Mouse (Mus musculus) bone marrow macrophage, adult 2 months (primary cell): ENCODE results near the gene Dnm3. TPM values are rescaled to one million over a fixed set of nuclear protein-coding genes. Genes with fewer than 3 reads are reported as not detected.

Experiments used
- H3K27ac ChIP-seq: 2 replicates; pipeline ENCODE4 v1.5.1; 2012; ENCODE audit warnings: low read depth, low read length; ENCODE audit not compliant: insufficient read depth
- H3K4me1 ChIP-seq: 2 replicates; pipeline ENCODE4 v1.6.1; 2012; ENCODE audit warnings: low read length; ENCODE audit not compliant: control insufficient read depth, insufficient read depth
- H3K4me3 ChIP-seq: 2 replicates; pipeline ENCODE4 v1.5.1; 2012; ENCODE audit warnings: mild to moderate bottlenecking, low read length, moderate library complexity; ENCODE audit not compliant: insufficient read depth
- CTCF ChIP-seq: IDR thresholded peaks from 2 replicates; pipeline ENCODE4 v1.5.1; 2012; ENCODE audit warnings: low read depth, mild to moderate bottlenecking, low read length, moderate library complexity
- POLR2A ChIP-seq: IDR thresholded peaks from 2 replicates; pipeline ENCODE4 v1.6.1; 2012; ENCODE audit warnings: mild to moderate bottlenecking, low read depth, low read length, borderline replicate concordance
- polyA plus RNA-seq: library from polyadenylated mRNA; stranded (reverse); fragments of >200 nt; gene quantifications from 2 replicates; pipeline ENCODE4 v1.2.4, GENCODE M21; 2012; ENCODE audit not compliant: missing spikeins, insufficient read depth, insufficient read length

The Dnm3 gene
- polyA plus RNA-seq, 1 experiment: 0.29 TPM

DNA sequence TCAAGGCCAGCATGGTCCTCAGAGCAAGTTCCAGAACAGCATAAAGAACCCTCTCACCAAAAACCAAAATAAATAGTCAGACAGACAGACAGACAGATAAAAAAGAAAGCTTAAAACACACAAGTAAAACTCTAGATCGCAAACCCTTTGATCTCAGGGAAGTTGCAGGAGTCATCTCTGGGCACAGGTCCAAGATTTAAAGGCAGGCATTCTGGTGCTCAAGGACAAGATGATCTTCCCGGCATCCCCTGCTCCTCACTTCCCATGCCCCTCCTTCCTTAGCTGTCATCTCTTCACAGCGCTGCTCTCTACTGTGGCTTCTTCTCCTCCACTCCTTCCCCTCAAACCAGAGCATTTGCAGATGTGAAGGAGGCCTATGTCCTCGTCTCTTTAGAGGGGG is 108.1 kb downstream of the Dnm3 start:
- Histone ChIP-seq H3K4me3 (no peak overlapping the region), H3K27ac (no peak overlapping the region), H3K4me1 (no peaks in the 10 kb centered on the region)
- TF ChIP-seq POLR2A (no peak), CTCF (no peak)

DNA sequence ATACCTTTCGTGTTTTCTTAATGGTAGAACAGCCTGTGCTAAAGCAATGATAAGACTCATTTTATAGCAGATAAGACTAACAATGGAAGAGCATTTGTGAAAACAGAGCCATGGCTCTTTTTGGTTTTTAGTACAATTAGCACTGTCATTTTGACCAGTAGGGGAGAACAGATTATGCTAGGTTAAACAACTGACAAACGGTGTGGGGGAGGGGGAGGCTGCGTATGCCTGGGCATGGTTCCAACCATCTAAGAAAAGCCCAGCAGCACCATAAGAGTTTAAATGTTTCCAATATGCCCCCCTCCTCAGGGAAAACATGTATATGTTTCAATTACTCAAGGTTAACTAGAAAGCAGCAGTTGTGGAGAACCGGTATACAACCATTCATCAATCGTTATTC is 115.9 kb downstream of the Dnm3 start:
- Histone ChIP-seq H3K27ac (no peak overlapping the region), H3K4me1 (no peaks in the 10 kb centered on the region), H3K4me3 (no peak overlapping the region)
- TF ChIP-seq CTCF (no peak), POLR2A (no peak)

GRCm38 (mm10) chr1:162359270-162359669 is 118.6 kb downstream of the Dnm3 start:
- TF ChIP-seq POLR2A (no peak), CTCF (no peak)
- Histone ChIP-seq H3K27ac (no peak overlapping the region), H3K4me1 (no peaks in the 10 kb centered on the region), H3K4me3 (no peak overlapping the region)

DNA sequence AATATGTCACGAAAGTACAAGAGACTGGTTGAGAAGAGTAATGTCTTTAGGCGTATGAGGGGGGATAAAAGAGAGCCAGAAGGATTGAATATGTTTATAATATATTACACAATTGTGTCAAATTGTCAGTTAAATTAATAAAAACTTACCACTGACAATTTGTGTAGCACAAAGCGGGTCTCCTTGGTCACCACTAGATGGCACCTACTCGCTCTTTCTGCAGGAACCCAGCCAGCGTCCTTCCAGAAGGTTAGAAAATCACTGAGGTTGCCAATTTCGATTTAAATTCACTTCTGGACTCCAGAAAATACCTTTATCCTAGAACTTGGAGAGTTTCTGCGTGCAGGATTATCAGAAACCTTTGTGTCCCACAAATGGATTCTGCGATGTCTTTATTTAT is 119.8 kb downstream of the Dnm3 start:
- H3K4me1 ChIP-seq: no peaks in the 10 kb centered on the region
- no peak for TF ChIP-seq POLR2A
- TF ChIP-seq CTCF: no peak
- no peak overlapping the region for H3K27ac ChIP-seq
- H3K4me3 ChIP-seq: no peak overlapping the region

- Histone ChIP-seq H3K4me1 (no peaks in the 10 kb centered on the region), H3K27ac (no peak overlapping the region)
- TF ChIP-seq POLR2A (no peak), CTCF (no peak)
Measured at GRCm38 (mm10) chr1:162356481-162356880, 121.4 kb downstream of the Dnm3 start.

GRCm38 (mm10) chr1:162354780-162355179 is 123.1 kb downstream of the Dnm3 start:
- H3K4me1 ChIP-seq: no peaks in the 10 kb centered on the region
- TF ChIP-seq CTCF: no peak
- TF ChIP-seq POLR2A: no peak
- no peak overlapping the region for H3K27ac ChIP-seq
- H3K4me3 ChIP-seq: no peak overlapping the region

More at GRCm38 (mm10) chr1:162356481-162356880, 121.4 kb downstream of the Dnm3 start:
- no peak overlapping the region for H3K4me3 ChIP-seq

DNA sequence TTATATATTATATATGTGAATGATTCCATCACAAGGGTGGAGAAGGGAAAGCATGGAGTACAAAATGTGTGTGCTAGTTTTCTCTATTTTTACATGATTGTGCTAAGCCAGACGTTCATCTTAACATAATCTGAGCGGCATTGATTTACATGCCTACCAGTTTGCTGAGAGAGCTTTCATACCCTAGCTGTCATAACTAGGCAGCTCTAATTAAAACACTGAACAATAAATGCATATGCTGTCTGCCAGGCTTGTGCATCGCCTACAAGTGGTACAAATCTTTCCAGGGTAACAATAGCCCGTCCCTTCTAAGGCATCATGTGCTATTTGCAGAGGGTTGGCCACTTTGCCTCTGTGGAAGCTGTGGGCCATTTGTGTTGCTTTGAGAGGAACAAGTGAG is 124.0 kb downstream of the Dnm3 start:
- no peak overlapping the region for H3K27ac ChIP-seq
- TF ChIP-seq POLR2A: no peak
- no peak for TF ChIP-seq CTCF
- no peaks in the 10 kb centered on the region for H3K4me1 ChIP-seq
- H3K4me3 ChIP-seq: no peak overlapping the region

GRCm38 (mm10) chr1:162349306-162349705 is 128.5 kb downstream of the Dnm3 start:
- TF ChIP-seq CTCF: no peak
- no peak for TF ChIP-seq POLR2A

GRCm38 (mm10) chr1:162346456-162347011 is 131.3 kb downstream of the Dnm3 start:
- H3K27ac ChIP-seq: no peak overlapping the region
- no peak for TF ChIP-seq POLR2A
- TF ChIP-seq CTCF: no peak
- no peak overlapping the region for H3K4me3 ChIP-seq
- H3K4me1 ChIP-seq: no peaks in the 10 kb centered on the region

More at GRCm38 (mm10) chr1:162349306-162349705, 128.5 kb downstream of the Dnm3 start:
- Histone ChIP-seq H3K27ac (no peak overlapping the region), H3K4me3 (no peak overlapping the region), H3K4me1 (no peaks in the 10 kb centered on the region)

GRCm38 (mm10) chr1:162337170-162337569 is 140.7 kb downstream of the Dnm3 start:
- no peak overlapping the region for H3K4me3 ChIP-seq
- no peaks in the 10 kb centered on the region for H3K4me1 ChIP-seq
- H3K27ac ChIP-seq: no peak overlapping the region
- TF ChIP-seq POLR2A (no peak), CTCF (no peak)
